Mouse (Mus musculus) G1E (cell line): ENCODE measurements around the gene Jagn1.

ENCODE experiments used
- CTCF ChIP-seq: IDR thresholded peaks from 2 replicates; pipeline ENCODE4 v1.5.1; 2012; ENCODE audit warnings: low read depth, low read length, inconsistent platforms, mixed read lengths
- GATA1 ChIP-seq: IDR thresholded peaks from 2 replicates; pipeline ENCODE4 v1.6.1; 2012; ENCODE audit warnings: borderline replicate concordance, low read length, inconsistent platforms, mixed read lengths

GRCm38 (mm10) chr6:113435664-113436205, 6.6 kb upstream of the Jagn1 start, which contains the start of gene Cidec:
- TF ChIP-seq CTCF (no peak), GATA1 (no peak)
